Mouse (Mus musculus) cerebral cortex, adult 2 months (tissue): ENCODE data around the gene Lrrc74a.

ENCODE experiments used
- WGBS: fragments of 180-500 bp; shearing (Covaris S2); methylation state at CpG from one replicate; pipeline ENCODE4 v1.1.7; 2018; 5-methylcytosine and 5-hydroxymethylcytosine counted together

Gene Lrrc74a

GRCm38 (mm10) chr12:86721453-86721852 is 12.7 kb upstream of the Lrrc74a start:
- 83% methylated on average over 5 of the region's 5 CpGs for WGBS

- WGBS = 75% methylated on average over 2 of the region's 2 CpGs
Measured at GRCm38 (mm10) chr12:86724300-86724699, 9.9 kb upstream of the Lrrc74a start.

GRCm38 (mm10) chr12:86725706-86726105 is 8.5 kb upstream of the Lrrc74a start:
- under 1% methylated on average over 19 of the region's 19 CpGs for WGBS

GRCm38 (mm10) chr12:86726120-86726640 is 8.0 kb upstream of the Lrrc74a start, which contains the start of gene Angel1:
Gene Angel1 (minus strand): TSS chr12:86726460.
- WGBS = 2% methylated on average over 44 of the region's 44 CpGs

- WGBS = 82% methylated on average over 13 of the region's 13 CpGs
Measured at GRCm38 (mm10) chr12:86761036-86761435, 26.9 kb downstream of the Lrrc74a start.

- WGBS = 40% methylated on average over 6 of the region's 6 CpGs
Measured at GRCm38 (mm10) chr12:86764060-86764459, 29.9 kb downstream of the Lrrc74a start.

GRCm38 (mm10) chr12:86766467-86766866 is 32.3 kb downstream of the Lrrc74a start:
- WGBS = 90% methylated on average over 8 of the region's 8 CpGs

- WGBS = 33% methylated on average over 20 of the region's 20 CpGs
Measured at GRCm38 (mm10) chr12:86767868-86768631, 33.9 kb downstream of the Lrrc74a start.

GRCm38 (mm10) chr12:86768986-86769580 is 34.9 kb downstream of the Lrrc74a start:
- WGBS = 35% methylated on average over 4 of the region's 4 CpGs

GRCm38 (mm10) chr12:86770261-86770670 is 36.1 kb downstream of the Lrrc74a start:
- WGBS = 28% methylated on average over 4 of the region's 4 CpGs

GRCm38 (mm10) chr12:86770927-86771326 is 36.8 kb downstream of the Lrrc74a start:
- 39% methylated on average over 3 of the region's 3 CpGs for WGBS

GRCm38 (mm10) chr12:86771823-86772427 is 37.8 kb downstream of the Lrrc74a start:
- WGBS = 11% methylated on average over 12 of the region's 12 CpGs

- 30% methylated on average over 3 of the region's 3 CpGs for WGBS
Measured at GRCm38 (mm10) chr12:86772551-86772950, 38.4 kb downstream of the Lrrc74a start.

GRCm38 (mm10) chr12:86775561-86776280 is 41.6 kb downstream of the Lrrc74a start:
- 62% methylated on average over 7 of the region's 7 CpGs for WGBS

- WGBS = 84% methylated on average over 7 of the region's 7 CpGs
Measured at GRCm38 (mm10) chr12:86776341-86776860, 42.2 kb downstream of the Lrrc74a start.

- 94% methylated on average over 4 of the region's 4 CpGs for WGBS
Measured at GRCm38 (mm10) chr12:86778531-86778930, 44.4 kb downstream of the Lrrc74a start.

- 52% methylated on average over 11 of the region's 11 CpGs for WGBS
Measured at GRCm38 (mm10) chr12:86779206-86779989, 45.2 kb downstream of the Lrrc74a start.

GRCm38 (mm10) chr12:86781654-86782202 is 47.6 kb downstream of the Lrrc74a start:
- WGBS = 42% methylated on average over 6 of the region's 6 CpGs

GRCm38 (mm10) chr12:86786149-86787019 is 52.2 kb downstream of the Lrrc74a start:
- WGBS = 42% methylated on average over 12 of the region's 12 CpGs
